Mouse (Mus musculus): ENCODE results near the gene Dnmt3c. TPM values are rescaled to one million over a fixed set of nuclear protein-coding genes. Genes with fewer than 3 reads are reported as not detected.

The Dnmt3c gene
- polyA plus RNA-seq, 1 experiment from 2014 or later: 0.06 TPM

GRCm38 (mm10) chr2:153778638-153779362 is 82.3 kb downstream of the Dnmt3c start:
- peak overlapping the region; percentile 51; the same call in 1 of the 2 replicates for H3K27ac ChIP-seq

More at GRCm38 (mm10) chr2:153778638-153779362, 82.3 kb downstream of the Dnmt3c start:
- 0 out of 2 replicates have a peak overlapping the region, but pooled peaks have one; percentile 15 for H3K9ac ChIP-seq
- peaks cover 12% of the 10 kb centered on the region for H3K4me1 ChIP-seq
- 6% methylated on average over 24 of the region's 24 CpGs for WGBS
- peak; percentile 79; the same call in 1 of the 2 replicates for ATAC-seq (ENCODE audit: insufficient number of reproducible peaks, low FRiP score, low TSS enrichment, low read depth)
- peak overlapping the region; percentile 72 for H3K4me2 ChIP-seq
- H3K27me3 ChIP-seq: no peaks in the 10 kb centered on the region
- H3K4me3 ChIP-seq: peak overlapping the region; percentile 37
- no peaks in the 10 kb centered on the region for H3K9me3 ChIP-seq
- H3K36me3 ChIP-seq: 0 out of 2 replicates have a peak, but pooled peaks cover under 1% of the 10 kb centered on the region

Other genes with a start within 250 kb of the Dnmt3c start
- not detected in 2 replicates for gene 4930404H24Rik, start 203.9 kb upstream of the Dnmt3c start, polyA plus RNA-seq (2015; fragmentation: Nextera tagmentation; extraction: Ambion mirVana)
- 7.6 and 8.5 TPM in 2 replicates for gene Nol4l, start 166.7 kb upstream of the Dnmt3c start, polyA plus RNA-seq (2015; fragmentation: Nextera tagmentation; extraction: Ambion mirVana)
- gene Commd7, start 63.9 kb upstream of the Dnmt3c start, polyA plus RNA-seq (2015; fragmentation: Nextera tagmentation; extraction: Ambion mirVana): 78.8 and 83.6 TPM in 2 replicates
- gene Dnmt3b, start 47.2 kb upstream of the Dnmt3c start, polyA plus RNA-seq (2015; fragmentation: Nextera tagmentation; extraction: Ambion mirVana): 6.2 and 6.8 TPM in 2 replicates
- gene Mapre1, start 44.6 kb downstream of the Dnmt3c start, polyA plus RNA-seq (2015; fragmentation: Nextera tagmentation; extraction: Ambion mirVana): 218 TPM in 2 replicates
- gene Efcab8, start 83.3 kb downstream of the Dnmt3c start, polyA plus RNA-seq (2015; fragmentation: Nextera tagmentation; extraction: Ambion mirVana): not detected in 2 replicates
- gene Sun5, start 174.4 kb downstream of the Dnmt3c start, polyA plus RNA-seq (2015; fragmentation: Nextera tagmentation; extraction: Ambion mirVana): not detected in 2 replicates
- not detected in 2 replicates for gene Bpifb2, start 178.4 kb downstream of the Dnmt3c start, polyA plus RNA-seq (2015; fragmentation: Nextera tagmentation; extraction: Ambion mirVana)
- not detected in 2 replicates for gene Bpifb6, start 203.7 kb downstream of the Dnmt3c start, polyA plus RNA-seq (2015; fragmentation: Nextera tagmentation; extraction: Ambion mirVana)
- gene Bpifb3, start 221.6 kb downstream of the Dnmt3c start, polyA plus RNA-seq (2015; fragmentation: Nextera tagmentation; extraction: Ambion mirVana): not detected in 2 replicates
- not detected in 2 replicates for gene Bpifb4, start 241.6 kb downstream of the Dnmt3c start, polyA plus RNA-seq (2015; fragmentation: Nextera tagmentation; extraction: Ambion mirVana)

All from limb, embryonic 15.5 days (tissue).